Mouse (Mus musculus): ENCODE data around the gene Tapbpl.

Tapbpl gene

GRCm38 (mm10) chr6:125210436-125210835, 21.2 kb downstream of the Tapbpl start:
- no peak for DNase-seq (ENCODE audit: low spot score in 2 of 2)

DNA sequence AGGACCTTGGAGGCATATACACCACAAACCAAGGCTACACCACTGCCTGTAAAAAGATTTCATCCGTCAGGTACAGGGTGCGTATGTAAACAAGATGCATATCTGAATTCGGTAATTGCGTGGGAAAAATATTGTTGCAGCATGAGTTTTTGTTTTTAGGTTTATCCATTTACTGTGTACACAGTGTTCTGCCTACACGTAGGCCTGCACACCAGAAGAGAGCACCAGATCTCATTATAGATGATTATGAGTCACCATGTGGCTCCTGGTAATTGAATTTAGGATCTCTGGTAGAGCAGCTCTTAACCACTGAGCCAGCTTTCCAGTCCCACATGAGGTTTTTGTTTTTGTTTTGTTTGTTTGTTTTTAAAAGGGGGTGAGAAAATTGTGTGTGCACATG, 34.5 kb downstream of the Tapbpl start:
- DNase-seq (ENCODE audit: low spot score in 2 of 2) = no peak

DNA sequence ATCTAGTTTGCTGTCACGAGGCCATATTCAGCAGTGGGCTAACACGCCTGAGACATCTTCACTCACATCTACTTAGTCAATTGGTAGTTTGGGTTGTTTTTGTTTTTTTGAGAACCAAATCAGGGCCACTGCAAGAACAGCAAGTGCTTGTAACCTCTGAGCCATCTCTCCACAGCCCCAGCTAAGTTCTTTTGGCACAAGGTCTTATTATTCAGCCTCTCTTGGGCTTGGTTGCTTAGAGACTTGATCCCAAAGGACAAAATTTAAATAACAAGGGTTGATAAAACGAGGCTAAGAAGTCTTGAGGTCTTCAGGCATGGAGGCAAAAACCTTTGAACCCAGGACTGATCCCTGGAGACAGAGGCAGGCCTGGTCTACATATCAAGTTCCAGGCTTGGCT, 35.4 kb downstream of the Tapbpl start:
- no peak for DNase-seq (ENCODE audit: low spot score in 2 of 2)

- no peak for DNase-seq (ENCODE audit: low spot score in 2 of 2)
These were observed 36.1 kb downstream of the Tapbpl start for GRCm38 (mm10) chr6:125195541-125196075.

DNA sequence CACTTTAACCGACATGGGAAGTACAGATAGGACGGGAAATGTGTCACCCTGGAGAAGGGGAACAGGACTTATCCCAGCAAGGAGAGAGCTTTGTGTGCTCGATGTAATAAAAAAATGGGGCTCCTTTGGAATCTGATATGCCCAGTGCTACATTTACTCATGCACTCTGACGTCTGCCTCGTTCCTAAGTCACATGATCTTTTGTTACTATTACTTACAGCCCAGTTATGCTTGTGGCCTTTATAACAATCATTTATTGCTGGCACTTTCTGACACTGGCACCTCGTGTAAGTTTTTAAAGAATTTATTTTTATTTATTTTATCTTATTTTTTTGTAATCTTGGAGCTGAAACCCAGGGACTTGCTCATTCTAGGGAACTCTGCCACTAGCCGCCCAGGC, 38.3 kb downstream of the Tapbpl start:
- no peak for DNase-seq (ENCODE audit: low spot score in 2 of 2)

GRCm38 (mm10) chr6:125192841-125193240, 38.8 kb downstream of the Tapbpl start:
- DNase-seq (ENCODE audit: low spot score in 2 of 2) = no peak

DNA sequence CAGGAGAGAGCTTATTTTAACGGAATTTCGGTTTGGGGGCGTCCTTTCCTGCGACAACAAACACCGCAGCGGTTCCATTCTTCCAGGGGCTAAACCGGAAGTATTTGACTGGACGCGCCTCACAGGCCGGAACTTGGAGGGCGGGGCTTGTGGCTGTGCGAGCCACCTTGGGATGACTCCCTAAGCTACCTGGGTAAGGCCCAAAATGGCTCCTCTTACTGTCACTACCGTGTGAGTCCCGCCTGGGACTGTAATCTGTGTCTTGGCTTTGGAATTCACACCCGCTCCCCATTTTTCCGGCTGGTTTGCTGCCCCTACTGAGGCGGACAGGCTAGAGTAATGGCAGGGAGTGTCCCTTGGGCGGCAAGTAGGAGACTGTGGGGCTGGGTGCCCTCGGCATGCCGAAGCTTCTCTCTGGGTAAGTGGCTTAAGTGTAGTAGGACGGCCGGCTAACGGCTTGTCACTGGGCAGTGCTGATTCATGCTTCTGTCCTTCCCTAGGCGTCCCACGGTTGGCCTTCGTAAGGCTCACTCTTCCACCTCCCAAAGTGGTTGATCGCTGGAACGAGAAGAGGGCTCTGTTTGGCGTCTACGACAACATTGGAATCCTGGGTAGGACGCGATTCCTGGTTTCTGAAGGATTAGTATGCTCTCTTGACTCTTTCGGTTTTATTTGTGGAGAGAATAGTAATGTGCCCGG, 39.5 kb downstream of the Tapbpl start:
- peak; percentile 83 to 93 for DNase-seq (ENCODE audit: low spot score in 2 of 2)

GRCm38 (mm10) chr6:125191332-125192015, 40.2 kb downstream of the Tapbpl start, which contains the start of the genes Ncapd2 and Mrpl51:
Ncapd2 (minus strand) TSS chr6:125191701.
Mrpl51 (plus strand) TSS chr6:125191801.
- DNase-seq (ENCODE audit: low spot score in 2 of 2) = peak; percentile 91 to 97

GRCm38 (mm10) chr6:125190816-125191215, 40.8 kb downstream of the Tapbpl start:
- no peak for DNase-seq (ENCODE audit: low spot score in 2 of 2)

DNA sequence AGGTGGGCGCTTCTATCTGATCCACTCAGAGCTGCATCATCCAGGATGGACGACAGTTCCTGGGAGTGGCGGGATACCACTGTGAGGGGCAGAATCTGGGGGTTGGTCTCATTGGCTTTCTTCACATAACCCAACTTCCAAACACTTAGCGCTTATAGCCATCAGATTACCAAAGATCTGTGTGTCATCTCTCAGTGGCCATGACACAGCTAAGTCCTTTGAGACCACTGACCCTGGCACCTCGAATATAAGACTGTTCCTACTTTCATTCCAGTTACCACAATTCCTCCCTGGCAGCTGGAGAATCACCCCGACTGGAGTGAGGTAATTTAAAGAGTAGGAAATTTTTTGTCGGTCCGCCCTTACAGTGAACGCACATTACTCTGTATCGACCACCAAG, 45.5 kb downstream of the Tapbpl start:
- no peak for DNase-seq (ENCODE audit: low spot score in 2 of 2)

GRCm38 (mm10) chr6:125182133-125182532, 49.5 kb downstream of the Tapbpl start:
- no peak for DNase-seq (ENCODE audit: low spot score in 2 of 2)

DNA sequence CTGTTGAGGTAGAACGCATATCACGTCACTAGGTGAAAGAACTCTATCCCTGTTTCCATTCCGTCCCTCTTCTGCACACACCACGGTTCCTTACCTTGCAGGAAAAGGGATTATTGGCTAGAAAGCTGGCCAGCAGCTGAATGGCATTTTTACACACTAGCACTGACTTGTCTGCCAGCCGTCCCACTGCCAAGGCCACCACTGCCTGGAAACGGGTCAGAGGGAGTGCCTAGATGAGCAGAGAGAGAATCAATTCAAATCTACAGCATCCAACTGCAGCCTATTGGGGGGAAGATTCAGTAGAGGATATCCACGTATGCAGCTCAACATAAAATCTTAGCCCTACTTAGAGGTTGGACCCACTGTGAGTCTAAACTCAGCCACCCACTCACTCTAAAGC, 52.1 kb downstream of the Tapbpl start:
- DNase-seq (ENCODE audit: low spot score in 2 of 2) = no peak

GRCm38 (mm10) chr6:125175469-125175868, 56.2 kb downstream of the Tapbpl start:
- no peak for DNase-seq (ENCODE audit: low spot score in 2 of 2)

All from left cerebral cortex, adult 9 months (tissue).